Comparison of ENCODE assay signal across 8 mouse cellular contexts in the genomic region with DNA sequence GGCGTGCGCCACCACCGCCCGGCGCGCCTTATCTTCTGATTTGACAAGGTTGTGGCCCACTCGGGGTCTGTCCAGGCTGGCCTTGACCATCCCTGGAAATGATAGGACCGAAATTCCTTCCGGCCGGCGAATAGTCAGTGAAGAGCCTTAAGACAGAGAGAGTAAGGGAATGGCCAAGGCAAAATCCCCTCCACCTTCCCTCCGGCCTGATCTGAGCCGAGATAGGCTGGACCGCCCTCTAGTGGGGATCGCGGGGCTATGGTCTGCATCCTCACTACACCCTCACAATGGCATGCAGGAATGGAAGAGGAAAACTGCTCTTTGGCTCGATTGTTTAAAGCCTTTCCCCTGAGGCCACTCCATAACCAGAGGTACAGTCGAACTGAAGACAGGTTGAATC. TPM values are rescaled to one million over a fixed set of nuclear protein-coding genes. Genes with fewer than 3 reads are reported as not detected.
DNase-seq lines count a peak whose midpoint lies in the region; ATAC-seq and TF ChIP-seq lines count a peak whose summit lies in the region.

No protein-coding gene starts in this region.

- H3K27ac ChIP-seq in hindbrain, postnatal 0 days: no peak overlapping the region

- H3K36me3 ChIP-seq in hindbrain, postnatal 0 days (ENCODE audit: insufficient read depth, low read length): no peaks in the 10 kb centered on the region

- no peak overlapping the region for H3K9ac ChIP-seq in hindbrain, postnatal 0 days (replicated peaks; ENCODE audit: low read length)

- H3K9me3 ChIP-seq in hindbrain, postnatal 0 days (ENCODE audit: low read length): no peaks in the 10 kb centered on the region

- peak overlapping the region; percentile 85 for H3K4me2 ChIP-seq in hindbrain, postnatal 0 days (ENCODE audit: low read depth, low read length)

- peak; percentile 95 for TF ChIP-seq CTCF in hindbrain, postnatal 0 days (IDR thresholded peaks at IDR 0.05; ENCODE audit: low read depth)

- no peaks in the 10 kb centered on the region for H3K27me3 ChIP-seq in hindbrain, postnatal 0 days (ENCODE audit: insufficient read depth, low read length)

- ATAC-seq in hindbrain, postnatal 0 days: peak; percentile 72
- ATAC-seq in megakaryocyte progenitor cell, adult 5-6 weeks (replicated peaks; ENCODE audit: poor library complexity): peak; percentile 35

- DNase-seq in T-cell, adult 2 months (ENCODE audit: low spot score): peak; percentile 67
- peak; percentile 81 to 84 for DNase-seq in cerebellum, postnatal 36 days
- peak; percentile 61 to 69 for DNase-seq in gastrocnemius, adult 8-10 months (ENCODE audit: low spot score in 2 of 2)
- peak; percentile 91 for DNase-seq in hindbrain, postnatal 0 days (ENCODE audit: low spot score)
- DNase-seq in left cerebral cortex, postnatal 14 days (ENCODE audit: low spot score in 2 of 2): peak; percentile 71 to 78
- peak; percentile 67 for DNase-seq in right cerebral cortex, postnatal 25 days
- peak; percentile 82 for DNase-seq in yolk sac, embryonic 10.5 days (ENCODE audit: low spot score)

- WGBS in hindbrain, postnatal 0 days: 5% methylated on average over 18 of the region's 18 CpGs

- peak overlapping the region; percentile 64; the same call in 1 of the 2 replicates for H3K4me3 ChIP-seq in hindbrain, postnatal 0 days (ENCODE audit: low read length)

- intact Hi-C loops in left cerebral cortex, postnatal 14 days (cut with DNase I): no loop called here

- H3K4me1 ChIP-seq in hindbrain, postnatal 0 days (ENCODE audit: insufficient read depth, low read length): peaks cover 10% of the 10 kb centered on the region; the same call in 1 of the 2 replicates

RNA-seq across cellular contexts. Expression of a gene that starts 0.7 kb away (rescaled TPM):
- 1 to 10 TPM; 1.3 to 2.5 (median 2.0) TPM for total RNA-seq in gastrocnemius, adult 8-10 months (2022)
- 5.5 and 7.3 TPM in 2 replicates for total RNA-seq in hindbrain, postnatal 0 days (2014; rRNA removed)
- polyA plus RNA-seq in hindbrain, postnatal 0 days (2015; fragmentation: Nextera tagmentation; extraction: Ambion mirVana): 16.6 and 18.0 TPM in 2 replicates
- total RNA-seq in left cerebral cortex, postnatal 14 days (2021): 1 to 10 TPM; 2.7 to 3.1 TPM
- 13.7 and 23.2 TPM in 2 replicates for total RNA-seq in megakaryocyte progenitor cell, adult 5-6 weeks (2015)
- 18.2 and 22.6 TPM in 2 replicates for total RNA-seq in megakaryocyte progenitor cell, adult 5-6 weeks (2017)

RNA-seq across cellular contexts. Expression of a gene that starts 3.5 kb away (rescaled TPM):
- total RNA-seq in gastrocnemius, adult 8-10 months (2022): not detected
- total RNA-seq in hindbrain, postnatal 0 days (2014; rRNA removed): 0.18 and 0.78 TPM in 2 replicates
- 0.54 TPM in 1 of 2 replicates, not detected in the other for polyA plus RNA-seq in hindbrain, postnatal 0 days (2015; fragmentation: Nextera tagmentation; extraction: Ambion mirVana)
- total RNA-seq in left cerebral cortex, postnatal 14 days (2021): under 1 TPM in 1 of 2 experiments, not detected in 1; 0.79 TPM
- 0.49 TPM in 1 of 2 replicates, not detected in the other for total RNA-seq in megakaryocyte progenitor cell, adult 5-6 weeks (2015)
- not detected in 2 replicates for total RNA-seq in megakaryocyte progenitor cell, adult 5-6 weeks (2017)

RNA-seq across cellular contexts. Expression of a gene that starts 5.9 kb away (rescaled TPM):
- total RNA-seq in gastrocnemius, adult 8-10 months (2022): not detected
- 1.2 and 1.5 TPM in 2 replicates for total RNA-seq in hindbrain, postnatal 0 days (2014; rRNA removed)
- 0.45 and 0.91 TPM in 2 replicates for polyA plus RNA-seq in hindbrain, postnatal 0 days (2015; fragmentation: Nextera tagmentation; extraction: Ambion mirVana)
- total RNA-seq in left cerebral cortex, postnatal 14 days (2021): 1 to 10 TPM; 1.7 to 1.9 TPM
- 0.35 and 0.61 TPM in 2 replicates for total RNA-seq in megakaryocyte progenitor cell, adult 5-6 weeks (2015)
- not detected in 2 replicates for total RNA-seq in megakaryocyte progenitor cell, adult 5-6 weeks (2017)

RNA-seq across cellular contexts. Expression of a gene that starts 9.8 kb away (rescaled TPM):
- total RNA-seq in gastrocnemius, adult 8-10 months (2022): 1 to 10 TPM in 3 of 4 experiments, not detected in 1; 1.3 to 1.9 (median 1.3) TPM
- total RNA-seq in hindbrain, postnatal 0 days (2014; rRNA removed): 3.3 TPM in 1 of 2 replicates, not detected in the other
- 0.81 TPM in 1 of 2 replicates, not detected in the other for polyA plus RNA-seq in hindbrain, postnatal 0 days (2015; fragmentation: Nextera tagmentation; extraction: Ambion mirVana)
- 1 to 10 TPM; 2.1 to 3.2 TPM for total RNA-seq in left cerebral cortex, postnatal 14 days (2021)
- total RNA-seq in megakaryocyte progenitor cell, adult 5-6 weeks (2015): not detected in 2 replicates
- 1.9 TPM in 1 of 2 replicates, not detected in the other for total RNA-seq in megakaryocyte progenitor cell, adult 5-6 weeks (2017)

RNA-seq across cellular contexts. Expression of a gene that starts 11.1 kb away (rescaled TPM):
- 1 to 10 TPM; 2.2 to 2.7 (median 2.5) TPM for total RNA-seq in gastrocnemius, adult 8-10 months (2022)
- 6.0 and 12.8 TPM in 2 replicates for total RNA-seq in hindbrain, postnatal 0 days (2014; rRNA removed)
- polyA plus RNA-seq in hindbrain, postnatal 0 days (2015; fragmentation: Nextera tagmentation; extraction: Ambion mirVana): 6.2 and 7.4 TPM in 2 replicates
- total RNA-seq in left cerebral cortex, postnatal 14 days (2021): 1 to 10 TPM; 3.6 to 4.2 TPM
- total RNA-seq in megakaryocyte progenitor cell, adult 5-6 weeks (2015): 29.6 and 34.4 TPM in 2 replicates
- 30.1 and 34.7 TPM in 2 replicates for total RNA-seq in megakaryocyte progenitor cell, adult 5-6 weeks (2017)
